Mouse (Mus musculus): ENCODE results near the gene Chd4.
"Not testable (repeated sequence)": the region's sequence is repeated elsewhere in the genome, so short reads cannot be mapped to it uniquely, and the experiment has no call there.

Gene Chd4

GRCm38 (mm10) chr6:125095391-125096278 is at the start of gene Chd4:
Gene Chd4, plus strand, starts transcription at chr6:125095981.
- no peak for DNase-seq (ENCODE audit: extremely low read depth, low read depth, low spot score)

- no peak for DNase-seq (ENCODE audit: extremely low read depth, low read depth, low spot score)
These were observed 49.1 kb upstream of the Chd4 start for GRCm38 (mm10) chr6:125046691-125047090.

- no peak for DNase-seq (ENCODE audit: extremely low read depth, low read depth, low spot score)
These were observed 46.1 kb upstream of the Chd4 start, which contains the start of gene Acrbp for GRCm38 (mm10) chr6:125049678-125050077. Gene Acrbp, plus strand, starts transcription at chr6:125049689.

GRCm38 (mm10) chr6:125051237-125051636 is 44.5 kb upstream of the Chd4 start:
- no peak for DNase-seq (ENCODE audit: extremely low read depth, low read depth, low spot score)

- DNase-seq (ENCODE audit: extremely low read depth, low read depth, low spot score): no peak
These were observed 34.3 kb upstream of the Chd4 start for GRCm38 (mm10) chr6:125061493-125061892.

GRCm38 (mm10) chr6:125062511-125062910 is 33.3 kb upstream of the Chd4 start:
- DNase-seq (ENCODE audit: extremely low read depth, low read depth, low spot score): no peak

GRCm38 (mm10) chr6:125063906-125064305 is 31.9 kb upstream of the Chd4 start:
- DNase-seq (ENCODE audit: extremely low read depth, low read depth, low spot score): no peak

- DNase-seq (ENCODE audit: extremely low read depth, low read depth, low spot score): not testable (repeated sequence)
These were observed 30.6 kb upstream of the Chd4 start for GRCm38 (mm10) chr6:125065223-125065622.

GRCm38 (mm10) chr6:125067571-125067995 is 28.2 kb upstream of the Chd4 start, which contains the start of gene Lpar5:
Gene Lpar5, plus strand, starts transcription at chr6:125067920.
- DNase-seq (ENCODE audit: extremely low read depth, low read depth, low spot score): no peak

GRCm38 (mm10) chr6:125071170-125071895 is 24.4 kb upstream of the Chd4 start:
- no peak for DNase-seq (ENCODE audit: extremely low read depth, low read depth, low spot score)

- no peak for DNase-seq (ENCODE audit: extremely low read depth, low read depth, low spot score)
These were observed 23.9 kb upstream of the Chd4 start for GRCm38 (mm10) chr6:125071896-125072279.

GRCm38 (mm10) chr6:125073825-125074224 is 22.0 kb upstream of the Chd4 start:
- DNase-seq (ENCODE audit: extremely low read depth, low read depth, low spot score): no peak

- DNase-seq (ENCODE audit: extremely low read depth, low read depth, low spot score): no peak
These were observed 14.4 kb upstream of the Chd4 start for GRCm38 (mm10) chr6:125081394-125081793.

- no peak for DNase-seq (ENCODE audit: extremely low read depth, low read depth, low spot score)
These were observed 13.8 kb upstream of the Chd4 start for GRCm38 (mm10) chr6:125081797-125082560.

GRCm38 (mm10) chr6:125082801-125083386 is 12.9 kb upstream of the Chd4 start:
- no peak for DNase-seq (ENCODE audit: extremely low read depth, low read depth, low spot score)

GRCm38 (mm10) chr6:125084424-125084823 is 11.4 kb upstream of the Chd4 start:
- no peak for DNase-seq (ENCODE audit: extremely low read depth, low read depth, low spot score)

GRCm38 (mm10) chr6:125087937-125088336 is 7.8 kb upstream of the Chd4 start:
- no peak for DNase-seq (ENCODE audit: extremely low read depth, low read depth, low spot score)

- no peak for DNase-seq (ENCODE audit: extremely low read depth, low read depth, low spot score)
These were observed 7.0 kb upstream of the Chd4 start for GRCm38 (mm10) chr6:125088561-125089321.

GRCm38 (mm10) chr6:125089521-125090321 is 6.1 kb upstream of the Chd4 start:
- no peak for DNase-seq (ENCODE audit: extremely low read depth, low read depth, low spot score)

All from fat pad, adult 2 months (tissue).